Mouse (Mus musculus) hindbrain, embryonic 14.5 days (tissue): ENCODE results near the gene Gtf2f1. TPM values are rescaled to one million over a fixed set of nuclear protein-coding genes. Genes with fewer than 3 reads are reported as not detected.

Experiments used
- ATAC-seq: fragments of 200-750 bp; cut with Nextera tagmentation; 2 replicates; pipeline ENCODE4 v1.8.0; 2017; ENCODE audit warnings: moderate number of reproducible peaks, mild to moderate bottlenecking, moderate TSS enrichment, moderate library complexity; ENCODE audit not compliant: low FRiP score
- DNase-seq: peaks from one replicate; pipeline ENCODE4 v3.0.0-alpha.2; 2015; ENCODE audit warnings: low spot score
- H3K27ac ChIP-seq: fragments of 300-500 bp; sonication (generic); 2 replicates; pipeline ENCODE4 v1.5.1; 2014; ENCODE audit warnings: mild to moderate bottlenecking, moderate library complexity
- H3K27me3 ChIP-seq: fragments of 300-500 bp; sonication (generic); 2 replicates; pipeline ENCODE4 v1.6.1; 2014; ENCODE audit warnings: mild to moderate bottlenecking, low read length, mixed read lengths; ENCODE audit not compliant: control insufficient read depth, insufficient read depth
- H3K36me3 ChIP-seq: fragments of 300-500 bp; sonication (generic); replicated peaks from 2 replicates; pipeline ENCODE4 v1.6.1; 2014; ENCODE audit not compliant: control insufficient read depth, insufficient read depth
- H3K4me1 ChIP-seq: fragments of 300-500 bp; sonication (generic); replicated peaks from 2 replicates; pipeline ENCODE4 v1.6.1; 2014; ENCODE audit warnings: antibody characterized with exemption, low read length, mixed read lengths; ENCODE audit not compliant: control insufficient read depth, insufficient read depth
- H3K4me2 ChIP-seq: fragments of 300-500 bp; sonication (generic); replicated peaks from 2 replicates; pipeline ENCODE4 v1.6.1; 2014; ENCODE audit warnings: mild to moderate bottlenecking, moderate library complexity
- H3K4me3 ChIP-seq: fragments of 300-500 bp; sonication (generic); replicated peaks from 2 replicates; pipeline ENCODE4 v1.5.1; 2014; ENCODE audit warnings: mild to moderate bottlenecking, low read length
- H3K9ac ChIP-seq: fragments of 300-500 bp; sonication (generic); 2 replicates; pipeline ENCODE4 v1.6.1; 2014
- H3K9me3 ChIP-seq: fragments of 300-500 bp; sonication (generic); 2 replicates; pipeline ENCODE4 v1.6.1; 2016; ENCODE audit warnings: low read length; ENCODE audit not compliant: control insufficient read depth
- WGBS: fragments of 180-500 bp; shearing (Covaris S2); extraction: QIAGEN DNeasy Blood & Tissue Kit; methylation state at CpG from one replicate; pipeline ENCODE4 v1.1.7; 2014; 5-methylcytosine and 5-hydroxymethylcytosine counted together
- polyA plus RNA-seq: library from polyadenylated mRNA; unstranded; fragments of >200 nt; fragmentation: Nextera tagmentation; extraction: Ambion mirVana; gene quantifications from 2 replicates; pipeline ENCODE4 v1.2.1, GENCODE M21; 2014

Gtf2f1 gene
- polyA plus RNA-seq, 1 experiment from 2014 or later = 54.5 TPM

DNA sequence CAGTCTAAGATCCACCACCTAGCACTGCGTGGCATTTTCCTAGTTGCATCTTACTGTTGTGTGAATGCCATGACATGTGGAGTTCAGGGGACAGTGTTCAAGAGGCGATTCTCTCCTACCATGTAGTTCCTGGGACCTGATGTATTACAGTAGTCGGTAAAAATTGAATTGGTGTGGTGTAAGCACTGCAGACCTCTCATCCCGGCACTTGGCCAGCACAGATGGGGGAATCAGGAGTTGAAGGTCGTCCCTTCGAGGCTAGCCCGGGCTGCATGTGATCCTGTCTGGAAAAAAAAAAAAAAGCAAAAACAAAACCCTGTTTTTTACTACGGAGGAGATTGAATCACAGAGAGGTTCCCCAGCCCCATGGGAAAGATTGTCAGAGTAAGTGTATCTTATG lies 16.0 kb downstream of the Gtf2f1 start:
- 96% methylated on average over 8 of the region's 8 CpGs for WGBS

DNA sequence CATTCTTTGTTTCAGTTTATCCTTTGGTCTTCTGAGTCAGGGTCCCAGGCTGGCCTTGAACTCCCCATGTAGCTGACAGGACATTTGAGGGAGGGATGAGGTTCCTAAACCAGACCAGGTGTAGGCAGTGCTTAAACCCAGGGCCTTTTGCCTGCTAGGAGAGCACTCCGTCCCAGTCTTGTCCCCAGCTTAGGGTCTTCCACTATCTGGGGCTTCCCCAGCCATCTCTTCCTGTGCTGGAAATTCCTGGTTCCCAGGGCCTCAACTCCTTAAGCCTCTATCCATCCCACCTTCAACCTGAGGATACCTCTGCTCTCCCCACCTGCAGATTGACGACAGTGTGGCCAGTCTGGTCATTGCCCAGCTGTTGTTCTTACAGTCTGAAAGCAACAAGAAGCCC lies 20.1 kb downstream of the Gtf2f1 start:
- H3K36me3 ChIP-seq = peaks cover 39% of the 10 kb centered on the region
- WGBS = 72% methylated on average over 2 of the region's 2 CpGs
- H3K4me2 ChIP-seq = peak overlapping the region; percentile 66
- no peaks in the 10 kb centered on the region for H3K9me3 ChIP-seq
- H3K4me1 ChIP-seq = peaks cover 10% of the 10 kb centered on the region
- H3K4me3 ChIP-seq = peak overlapping the region; percentile 78
- H3K27me3 ChIP-seq = no peaks in the 10 kb centered on the region
- ATAC-seq = no peak
- peak overlapping the region; percentile 80 for H3K9ac ChIP-seq
- H3K27ac ChIP-seq = no peak overlapping the region
- no peak for DNase-seq

More for the DNA sequence above, 16.0 kb downstream of the Gtf2f1 start:
- Histone ChIP-seq H3K9ac (no peak overlapping the region), H3K4me2 (no peak overlapping the region), H3K4me3 (no peak overlapping the region), H3K27ac (no peak overlapping the region), H3K9me3 (no peaks in the 10 kb centered on the region), H3K27me3 (no peaks in the 10 kb centered on the region), H3K36me3 (peaks cover 49% of the 10 kb centered on the region), H3K4me1 (peaks cover 18% of the 10 kb centered on the region)
- DNase-seq = no peak
- ATAC-seq = no peak

GRCm38 (mm10) chr17:56990115-56990746 lies 20.9 kb downstream of the Gtf2f1 start, which contains the start of gene Clpp:
Gene Clpp (plus strand): TSS chr17:56990305.
- peak within 1 kb of the TSS; percentile 79 for H3K27ac ChIP-seq
- H3K36me3 ChIP-seq = peaks cover 31% of the 10 kb centered on the region
- H3K9me3 ChIP-seq = no peaks in the 10 kb centered on the region
- peak within 1 kb of the TSS; percentile 66 for H3K4me2 ChIP-seq
- peak; percentile 96 for DNase-seq
- peaks cover 10% of the 10 kb centered on the region for H3K4me1 ChIP-seq
- no peaks in the 10 kb centered on the region for H3K27me3 ChIP-seq
- ATAC-seq = peak; percentile 97
- peak within 1 kb of the TSS; percentile 80 for H3K9ac ChIP-seq
- under 1% methylated on average over 52 of the region's 52 CpGs for WGBS
- H3K4me3 ChIP-seq = peak within 1 kb of the TSS; percentile 78

GRCm38 (mm10) chr17:56989467-56990114 lies 21.5 kb downstream of the Gtf2f1 start:
- WGBS = 4% methylated on average over 25 of the region's 25 CpGs
- Histone ChIP-seq H3K4me2 (peak overlapping the region; percentile 66), H3K27me3 (no peaks in the 10 kb centered on the region), H3K36me3 (peaks cover 25% of the 10 kb centered on the region), H3K27ac (peak overlapping the region; percentile 79), H3K9ac (peak overlapping the region; percentile 80), H3K4me3 (peak overlapping the region; percentile 78), H3K4me1 (peaks cover 10% of the 10 kb centered on the region), H3K9me3 (no peaks in the 10 kb centered on the region)
- peak; percentile 92 for ATAC-seq
- peak; percentile 83 for DNase-seq

DNA sequence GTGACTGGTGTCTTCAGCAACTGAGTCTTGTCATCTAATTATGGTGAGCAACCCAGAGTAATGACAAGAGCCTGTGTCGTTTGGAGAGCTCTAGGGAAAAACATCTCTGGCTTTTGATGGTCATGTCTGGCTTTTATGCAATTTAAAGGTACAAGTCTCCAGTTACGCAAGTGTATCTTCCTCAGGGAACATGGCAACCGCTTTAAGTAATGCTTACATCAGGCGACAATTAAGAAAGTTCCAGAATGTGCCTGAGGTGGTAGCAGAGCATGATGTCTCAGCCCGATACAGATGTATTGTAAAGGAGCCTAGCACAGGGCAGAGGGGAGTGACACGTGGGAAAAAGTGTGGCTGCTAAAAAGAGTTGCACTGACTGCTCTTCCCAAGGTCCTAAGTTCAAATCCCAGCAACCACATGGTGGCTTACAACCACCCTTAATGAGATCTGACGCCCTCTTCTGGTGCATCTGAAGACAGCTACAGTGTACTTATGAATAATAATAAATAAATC lies 22.1 kb downstream of the Gtf2f1 start:
- peak overlapping the region; percentile 79 for H3K27ac ChIP-seq
- H3K4me1 ChIP-seq = peaks cover 10% of the 10 kb centered on the region
- peaks cover 19% of the 10 kb centered on the region for H3K36me3 ChIP-seq
- H3K9me3 ChIP-seq = no peaks in the 10 kb centered on the region
- no peaks in the 10 kb centered on the region for H3K27me3 ChIP-seq
- DNase-seq (no peak), ATAC-seq (no peak)
- WGBS = 69% methylated on average over 7 of the region's 7 CpGs
- H3K9ac ChIP-seq = peak overlapping the region; percentile 80
- H3K4me2 ChIP-seq = peak overlapping the region; percentile 66
- peak overlapping the region; percentile 78 for H3K4me3 ChIP-seq

DNA sequence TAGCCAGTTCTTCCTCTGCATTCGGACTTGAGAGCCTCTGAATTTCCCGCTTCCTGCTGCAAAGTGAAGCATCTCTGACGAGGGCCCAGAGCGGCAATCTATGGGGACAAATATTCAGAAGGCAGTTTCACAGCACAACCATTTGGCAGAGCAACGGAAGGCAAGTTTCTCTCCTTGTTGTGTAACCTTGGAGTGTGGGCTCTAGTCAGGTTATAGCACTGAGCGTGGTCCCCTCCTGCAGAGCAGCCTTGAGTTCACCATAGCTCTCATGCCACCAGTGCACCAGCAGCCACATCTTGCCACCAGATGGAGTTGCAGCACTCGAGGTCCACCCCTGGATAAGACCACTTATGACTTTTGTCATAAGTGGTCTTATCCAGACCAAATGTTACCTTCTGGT lies 22.6 kb downstream of the Gtf2f1 start:
- H3K9me3 ChIP-seq = no peaks in the 10 kb centered on the region
- peaks cover 13% of the 10 kb centered on the region for H3K36me3 ChIP-seq
- H3K27ac ChIP-seq = no peak overlapping the region
- H3K4me3 ChIP-seq = no peak overlapping the region
- peaks cover 10% of the 10 kb centered on the region for H3K4me1 ChIP-seq
- no peak overlapping the region for H3K4me2 ChIP-seq
- no peaks in the 10 kb centered on the region for H3K27me3 ChIP-seq
- DNase-seq (no peak), ATAC-seq (no peak)
- 85% methylated on average over 7 of the region's 7 CpGs for WGBS
- H3K9ac ChIP-seq = no peak overlapping the region

GRCm38 (mm10) chr17:56986105-56986805 lies 24.8 kb downstream of the Gtf2f1 start:
- Histone ChIP-seq H3K4me2 (no peak overlapping the region), H3K4me1 (peaks cover 6% of the 10 kb centered on the region), H3K4me3 (no peak overlapping the region), H3K27me3 (no peaks in the 10 kb centered on the region), H3K27ac (no peak overlapping the region), H3K36me3 (no peaks in the 10 kb centered on the region), H3K9me3 (no peaks in the 10 kb centered on the region), H3K9ac (no peak overlapping the region)
- ATAC-seq (no peak), DNase-seq (no peak)
- WGBS = 85% methylated on average over 3 of the region's 3 CpGs

DNA sequence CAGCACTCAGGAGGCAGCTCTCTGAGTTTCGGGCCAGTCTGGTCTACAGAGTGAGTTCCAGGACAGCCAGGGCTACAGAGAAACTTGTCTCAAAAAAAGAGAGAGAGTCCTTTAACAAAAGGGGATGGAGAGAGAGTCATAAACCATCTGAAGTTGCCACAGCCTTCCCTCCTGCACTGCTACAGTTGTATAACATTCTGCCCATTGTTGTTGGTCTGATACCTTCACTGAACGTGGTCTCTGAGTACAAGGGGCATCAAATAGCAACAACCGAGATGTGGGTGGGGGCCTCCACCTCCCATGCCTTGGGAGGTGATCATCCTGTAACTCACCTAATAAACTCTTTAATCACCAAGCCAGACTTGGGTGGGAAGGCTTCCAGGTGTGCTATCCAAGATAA lies 25.4 kb downstream of the Gtf2f1 start:
- ATAC-seq (no peak), DNase-seq (no peak)
- Histone ChIP-seq H3K4me2 (no peak overlapping the region), H3K36me3 (no peaks in the 10 kb centered on the region), H3K27me3 (no peaks in the 10 kb centered on the region), H3K4me1 (no peaks in the 10 kb centered on the region), H3K9ac (no peak overlapping the region), H3K4me3 (no peak overlapping the region), H3K9me3 (no peaks in the 10 kb centered on the region), H3K27ac (no peak overlapping the region)
- 84% methylated on average over 3 of the region's 3 CpGs for WGBS

GRCm38 (mm10) chr17:56984886-56985285 lies 26.2 kb downstream of the Gtf2f1 start:
- no peak overlapping the region for H3K27ac ChIP-seq
- H3K27me3 ChIP-seq = no peaks in the 10 kb centered on the region
- no peak for ATAC-seq
- WGBS = 86% methylated on average over 9 of the region's 9 CpGs
- no peaks in the 10 kb centered on the region for H3K36me3 ChIP-seq
- H3K4me2 ChIP-seq = no peak overlapping the region
- H3K4me1 ChIP-seq = no peaks in the 10 kb centered on the region
- no peak overlapping the region for H3K9ac ChIP-seq
- no peak for DNase-seq
- H3K9me3 ChIP-seq = no peaks in the 10 kb centered on the region
- no peak overlapping the region for H3K4me3 ChIP-seq
